Comparison of ENCODE assay signal across 14 mouse cellular contexts in the genomic region with DNA sequence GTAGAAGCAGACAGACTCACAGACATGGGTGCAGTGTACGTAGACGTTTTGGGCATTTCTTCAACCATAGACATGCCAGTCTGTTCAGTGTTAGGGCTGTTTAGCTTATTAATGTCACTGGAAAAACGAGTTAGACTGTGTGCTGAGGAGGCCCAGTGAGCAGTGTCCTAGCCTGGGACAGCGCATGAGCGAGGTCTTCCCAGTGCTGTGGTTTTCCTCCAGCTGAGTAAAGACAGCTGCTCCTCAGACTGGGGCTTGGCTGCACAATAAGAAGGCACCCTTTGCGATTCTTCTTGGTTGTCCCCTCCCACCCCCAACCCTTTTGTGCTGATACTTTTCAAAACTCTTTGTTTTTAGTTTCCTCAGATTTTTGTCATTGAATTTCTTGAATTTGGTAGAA. TPM values are rescaled to one million over a fixed set of nuclear protein-coding genes. Genes with fewer than 3 reads are reported as not detected.
A peak's percentile ranks its signal among the peaks of the same experiment; 100 is the strongest.
DNase-seq lines count a peak whose midpoint lies in the region; ATAC-seq and TF ChIP-seq lines count a peak whose summit lies in the region.
"Had no signal": no experiment of that assay in that cellular context is flagged by ENCODE, and none has a peak within 500 bp of the region (broad histone marks: within the 10 kb centered on the region; RNA-seq: fewer than 3 reads in every experiment).

No protein-coding gene starts in this region.

- H3K27me3 ChIP-seq in heart, embryonic 12.5 days (replicated peaks), result no peaks in the 10 kb centered on the region
- H3K27me3 ChIP-seq in lung, embryonic 14.5 days (ENCODE audit: insufficient read depth, low read length), result no peaks in the 10 kb centered on the region
- no peaks in the 10 kb centered on the region for H3K27me3 ChIP-seq in C2C12 (ENCODE audit: control insufficient read depth, insufficient read depth, insufficient read length)
- H3K27me3 ChIP-seq in limb, embryonic 10.5 days (ENCODE audit: low read depth, poor library complexity, severe bottlenecking), result no peaks in the 10 kb centered on the region
- H3K27me3 ChIP-seq: heart, embryonic 15.5 days had no signal

- no peaks in the 10 kb centered on the region for H3K36me3 ChIP-seq in heart, embryonic 12.5 days
- H3K36me3 ChIP-seq in lung, embryonic 14.5 days (ENCODE audit: insufficient read depth), result no peaks in the 10 kb centered on the region
- peaks cover 5% of the 10 kb centered on the region for H3K36me3 ChIP-seq in C2C12 (ENCODE audit: control insufficient read depth, insufficient read depth)
- H3K36me3 ChIP-seq in limb, embryonic 10.5 days, result peaks cover 3% of the 10 kb centered on the region; the same call in 1 of the 2 replicates
- H3K36me3 ChIP-seq: heart, embryonic 15.5 days had no signal

- no peak overlapping the region for H3K9ac ChIP-seq in heart, embryonic 12.5 days
- no peak overlapping the region for H3K9ac ChIP-seq in lung, embryonic 14.5 days
- H3K9ac ChIP-seq: heart, embryonic 15.5 days had no signal

- no peak overlapping the region for H3K4me2 ChIP-seq in heart, embryonic 12.5 days
- no peak overlapping the region for H3K4me2 ChIP-seq in lung, embryonic 14.5 days
- H3K4me2 ChIP-seq: heart, embryonic 15.5 days had no signal

- ATAC-seq in heart, embryonic 12.5 days (ENCODE audit: insufficient number of reproducible peaks, low FRiP score), result no peak
- peak; percentile 71 for ATAC-seq in lung, embryonic 14.5 days (ENCODE audit: insufficient read depth)

- TF ChIP-seq CTCF in lung, embryonic 14.5 days (IDR thresholded peaks at IDR 0.05; ENCODE audit: low read depth), result no peak
- no peak for TF ChIP-seq CTCF in C2C12 (IDR thresholded peaks at IDR 0.05; ENCODE audit: control insufficient read depth, insufficient read depth, insufficient read length)

- H3K79me3 ChIP-seq in C2C12 (ENCODE audit: low read depth), result peaks cover 98% of the 10 kb centered on the region

- peaks cover 100% of the 10 kb centered on the region for H3K79me2 ChIP-seq in C2C12 (ENCODE audit: control insufficient read depth, insufficient read depth)

- DNase-seq in heart, adult 8-10 months (ENCODE audit: low spot score), result no peak
- peak; percentile 70 for DNase-seq in lung, embryonic 14.5 days
- no peak for DNase-seq in lung, postnatal 36 days
- no peak for DNase-seq in limb, embryonic 10.5 days (ENCODE audit: low spot score)
- no peak for DNase-seq in ovary, postnatal 10 days (ENCODE audit: low spot score)
- DNase-seq in left cerebral cortex, adult 11 months (ENCODE audit: low spot score), result no peak
- DNase-seq: cerebellum, postnatal 10 days; left cerebral cortex, postnatal 4 days; lung, adult 2 months; right cerebral cortex, postnatal 14 days had no signal

- H3K4me1 ChIP-seq in heart, embryonic 12.5 days (replicated peaks), result peaks cover 82% of the 10 kb centered on the region
- H3K4me1 ChIP-seq in lung, embryonic 14.5 days (ENCODE audit: insufficient read depth), result peaks cover 41% of the 10 kb centered on the region
- peaks cover 87% of the 10 kb centered on the region for H3K4me1 ChIP-seq in limb, embryonic 10.5 days

- H3K4me3 ChIP-seq in heart, embryonic 12.5 days, result no peak overlapping the region
- no peak overlapping the region for H3K4me3 ChIP-seq in lung, embryonic 14.5 days (ENCODE audit: low read depth, low read length)
- no peak overlapping the region for H3K4me3 ChIP-seq in C2C12 (ENCODE audit: insufficient read depth, poor library complexity, severe bottlenecking)
- H3K4me3 ChIP-seq in limb, embryonic 10.5 days, result no peak overlapping the region
- H3K4me3 ChIP-seq: erythroblast, embryonic 14.5 days; heart, embryonic 15.5 days had no signal

- H3K9me3 ChIP-seq in heart, embryonic 12.5 days (replicated peaks), result no peaks in the 10 kb centered on the region
- no peaks in the 10 kb centered on the region for H3K9me3 ChIP-seq in lung, embryonic 14.5 days (ENCODE audit: low read depth, low read length)
- H3K9me3 ChIP-seq in limb, embryonic 10.5 days (replicated peaks), result no peaks in the 10 kb centered on the region
- H3K9me3 ChIP-seq: heart, embryonic 15.5 days had no signal

- 69% methylated on average over 6 of the region's 6 CpGs for WGBS in heart, embryonic 12.5 days
- WGBS in lung, embryonic 14.5 days, result 26% methylated on average over 6 of the region's 6 CpGs
- WGBS in limb, embryonic 10.5 days, result 73% methylated on average over 6 of the region's 6 CpGs

- H3ac ChIP-seq in C2C12 (ENCODE audit: control insufficient read depth, insufficient read length, low read depth), result no peak overlapping the region

- H3K27ac ChIP-seq in heart, embryonic 12.5 days (ENCODE audit: poor library complexity, severe bottlenecking), result 0 out of 2 replicates have a peak overlapping the region, but pooled peaks have one; percentile 19
- H3K27ac ChIP-seq in lung, embryonic 14.5 days (ENCODE audit: low read depth), result peak overlapping the region; percentile 42; the same call in 1 of the 2 replicates
- H3K27ac ChIP-seq in limb, embryonic 10.5 days, result peak overlapping the region; percentile 61; the same call in 1 of the 2 replicates
- H3K27ac ChIP-seq: heart, embryonic 15.5 days had no signal

TF ChIP-seq in C2C12, 6 proteins besides CTCF, POLR2A, EP300 and RAD21:
- TF ChIP-seq MYOD1 (IDR thresholded peaks at IDR 0.05; ENCODE audit: control insufficient read depth, insufficient read length, low read depth) (peak; percentile 71), MAX (IDR thresholded peaks at IDR 0.05) (no peak)

RNA-seq across cellular contexts. Expression of a gene that starts 22.8 kb away (rescaled TPM):
- polyA plus RNA-seq in heart, embryonic 12.5 days (2016; fragmentation: Nextera tagmentation; extraction: Ambion mirVana), result 16.7 and 17.7 TPM in 2 replicates
- 10 to 100 TPM; 15.1 to 20.0 (median 15.4) TPM for total RNA-seq in heart, adult 8-10 months (2022)
- polyA plus RNA-seq in lung, embryonic 14.5 days (2014; fragmentation: Nextera tagmentation; extraction: Ambion mirVana), result 43.8 and 45.1 TPM in 2 replicates
- polyA plus RNA-seq in C2C12 (2012; fragmentation: generic; extraction: Trizol), result 15.6 TPM
- polyA plus RNA-seq in limb, embryonic 10.5 days (2016; fragmentation: Nextera tagmentation; extraction: Ambion mirVana), result 22.7 and 29.6 TPM in 2 replicates
